Mouse (Mus musculus): ENCODE measurements around the gene Pdxp.

- TF ChIP-seq CTCF (IDR thresholded peaks at IDR 0.05; ENCODE audit: control insufficient read depth, insufficient read depth, insufficient read length) = no peak
- no peak for TF ChIP-seq CEBPB (IDR thresholded peaks at IDR 0.05; ENCODE audit: low read depth)
- no peak for TF ChIP-seq USF1 (IDR thresholded peaks at IDR 0.05; ENCODE audit: low read depth)
These were observed 32.5 kb downstream of the Pdxp start for GRCm38 (mm10) chr15:78946232-78946631.
